Mouse (Mus musculus) right cerebral cortex, postnatal 14 days (tissue): ENCODE measurements at regions not wholly inside any gene's neighbourhood (a gene's known extent, or its start where the extent isn't known, plus 50 kb on each side); places are given as distances from the start of the nearest gene placed in this dataset.
A peak's percentile ranks its signal among the peaks of the same experiment; 100 is the strongest.

Experiments used
- DNase-seq: peaks from one replicate; pipeline ENCODE4 v3.0.0; 2022

- DNase-seq = no peak
Observed at GRCm38 (mm10) chr10:17564895-17565620, 158.0 kb upstream of the Cited2 start.

GRCm38 (mm10) chr10:17566975-17567374 lies 156.0 kb upstream of the Cited2 start:
- DNase-seq = no peak

GRCm38 (mm10) chr10:17567631-17568030 lies 155.4 kb upstream of the Cited2 start:
- no peak for DNase-seq

GRCm38 (mm10) chr10:17569577-17570113 lies 153.4 kb upstream of the Cited2 start:
- no peak for DNase-seq

- no peak for DNase-seq
Observed at GRCm38 (mm10) chr10:17574894-17575293, 148.1 kb upstream of the Cited2 start.

GRCm38 (mm10) chr10:17575448-17576332 lies 147.3 kb upstream of the Cited2 start:
- DNase-seq = no peak

- no peak for DNase-seq
Observed at GRCm38 (mm10) chr10:17576333-17576750, 146.7 kb upstream of the Cited2 start.

- DNase-seq = no peak
Observed at GRCm38 (mm10) chr10:17579463-17579862, 143.6 kb upstream of the Cited2 start.

- DNase-seq = no peak
Observed at GRCm38 (mm10) chr10:17584842-17585241, 138.2 kb upstream of the Cited2 start.

- no peak for DNase-seq
Observed at GRCm38 (mm10) chr10:17586910-17587309, 136.1 kb upstream of the Cited2 start.

GRCm38 (mm10) chr10:17589136-17589535 lies 133.9 kb upstream of the Cited2 start:
- no peak for DNase-seq

GRCm38 (mm10) chr10:17590195-17590594 lies 132.8 kb upstream of the Cited2 start:
- no peak for DNase-seq

- DNase-seq = no peak
Observed at GRCm38 (mm10) chr10:17592387-17592786, 130.6 kb upstream of the Cited2 start.

GRCm38 (mm10) chr10:17596126-17596525 lies 126.9 kb upstream of the Cited2 start:
- DNase-seq = no peak

- DNase-seq = no peak
Observed at GRCm38 (mm10) chr10:17596743-17597142, 126.3 kb upstream of the Cited2 start.

- DNase-seq = peak; percentile 13
Observed at GRCm38 (mm10) chr10:17599246-17599645, 123.8 kb upstream of the Cited2 start.

GRCm38 (mm10) chr10:17599831-17600761 lies 122.9 kb upstream of the Cited2 start:
- no peak for DNase-seq

GRCm38 (mm10) chr10:17600762-17601108 lies 122.3 kb upstream of the Cited2 start:
- DNase-seq = no peak

- DNase-seq = no peak
Observed at GRCm38 (mm10) chr10:17602446-17602845, 120.6 kb upstream of the Cited2 start.

- no peak for DNase-seq
Observed at GRCm38 (mm10) chr10:17608220-17608619, 114.8 kb upstream of the Cited2 start.

GRCm38 (mm10) chr10:17610592-17610991 lies 112.4 kb upstream of the Cited2 start:
- no peak for DNase-seq

- DNase-seq = no peak
Observed at GRCm38 (mm10) chr10:17613281-17613680, 109.7 kb upstream of the Cited2 start.

- DNase-seq = no peak
Observed at GRCm38 (mm10) chr10:17618024-17618423, 105.0 kb upstream of the Cited2 start.
